Mouse (Mus musculus) retina, postnatal 7 days (tissue): Measurements from ENCODE around the gene Nxf1.
"Not testable (repeated sequence)": the region's sequence is repeated elsewhere in the genome, so short reads cannot be mapped to it uniquely, and the experiment has no call there.

Experiments
- DNase-seq: peaks from one replicate; pipeline ENCODE4 v3.0.0-alpha.2; 2012; ENCODE audit warnings: low read depth, low spot score

Nxf1 gene

DNA sequence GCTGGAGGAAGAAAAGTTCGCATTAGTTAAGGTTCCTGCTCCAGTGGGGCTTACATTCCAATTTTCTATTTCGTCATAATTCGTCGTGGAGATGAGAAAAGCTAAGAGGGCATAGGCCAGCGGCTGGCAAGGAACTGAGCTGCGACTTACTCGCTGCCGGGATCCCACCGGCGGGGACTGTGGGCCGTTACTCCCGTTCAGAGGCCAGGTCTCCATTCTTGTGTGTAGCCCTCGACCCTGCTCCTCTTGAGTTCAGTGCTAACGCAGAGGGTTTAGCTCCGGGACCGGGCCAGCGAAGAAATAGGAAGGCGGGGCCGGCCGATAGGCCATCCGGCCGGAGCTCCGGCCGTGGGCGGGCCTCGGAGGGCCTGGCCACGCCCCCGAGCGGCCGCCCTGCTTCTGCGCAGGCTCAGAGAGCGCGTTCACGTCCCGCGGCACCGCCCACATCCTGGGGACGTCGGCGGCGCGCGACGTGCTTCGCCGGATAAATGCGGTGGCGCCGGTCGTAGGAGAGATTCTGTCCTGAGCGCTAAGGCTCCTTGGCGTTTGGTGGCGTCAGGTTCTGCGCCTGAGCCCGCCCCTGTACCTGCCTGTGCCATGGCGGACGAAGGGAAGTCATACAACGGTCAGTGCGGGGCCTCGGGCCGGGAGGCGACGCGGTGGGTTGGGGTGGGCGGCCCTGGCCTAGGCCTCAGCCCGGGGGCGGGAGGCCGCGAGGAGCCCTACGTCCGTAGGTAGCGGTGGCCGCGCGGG lies at the start of gene Nxf1:
TSS of gene Nxf1 (plus strand) at position 439 of the 753 bp plus-strand sequence.
- DNase-seq = peak; percentile 90

DNA sequence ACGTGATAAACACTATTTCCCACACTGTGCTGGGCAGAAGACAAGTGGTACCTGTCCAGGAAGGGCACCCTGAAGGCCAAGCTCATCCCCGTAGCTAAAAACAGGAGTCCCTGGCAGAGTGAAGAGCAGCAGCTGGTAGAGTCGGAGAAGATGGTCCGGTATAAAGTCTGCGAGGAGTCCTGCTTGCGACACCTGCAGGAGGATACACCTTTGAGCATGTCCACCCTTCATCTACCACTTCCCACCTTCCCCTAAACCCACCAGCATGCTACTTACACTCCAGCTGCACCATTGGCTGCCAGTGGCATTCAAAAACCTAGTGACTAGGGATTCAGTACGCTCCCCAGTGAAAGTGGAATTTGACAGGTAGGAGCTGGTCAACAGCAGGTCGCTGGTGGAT lies 47.9 kb upstream of the Nxf1 start:
- DNase-seq = no peak

DNA sequence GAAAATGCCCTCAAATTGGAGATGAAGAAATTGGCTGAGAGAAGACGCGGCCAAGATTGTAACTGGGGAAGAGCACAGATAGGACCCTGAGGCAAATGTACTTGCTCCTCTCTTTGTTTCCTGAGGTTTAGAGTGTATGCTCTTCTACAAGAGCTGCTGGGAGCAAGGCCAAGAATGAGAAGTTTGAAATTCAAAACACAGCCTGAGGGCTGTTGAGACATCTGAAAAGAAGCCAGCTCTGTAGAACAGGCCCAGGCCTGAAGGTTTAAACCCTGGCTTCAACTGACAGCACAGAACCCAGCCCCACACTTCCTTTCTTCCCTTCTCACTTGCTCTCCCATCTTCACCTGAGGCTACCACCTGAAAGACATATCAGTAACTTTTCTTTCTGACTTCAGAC lies 46.8 kb upstream of the Nxf1 start:
- DNase-seq = no peak

DNA sequence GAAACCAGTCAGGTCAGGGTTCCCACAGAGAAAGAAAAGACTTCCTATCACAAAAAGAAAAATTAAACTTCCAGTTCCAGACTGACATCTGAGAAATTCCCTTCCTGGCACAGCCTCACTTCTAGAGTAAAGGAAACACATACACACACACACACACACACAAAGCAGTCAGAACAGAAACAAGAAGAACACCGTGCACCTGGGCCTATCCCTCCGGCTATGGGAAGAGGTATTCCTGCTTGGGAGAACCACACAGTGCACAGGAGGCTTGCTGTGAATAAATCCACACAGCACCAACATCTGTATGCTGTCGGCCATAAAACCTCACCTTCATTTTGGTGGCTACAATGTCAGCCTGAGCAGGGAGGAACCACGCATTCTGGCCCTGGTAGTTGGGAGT lies 45.4 kb upstream of the Nxf1 start:
- DNase-seq = no peak

DNA sequence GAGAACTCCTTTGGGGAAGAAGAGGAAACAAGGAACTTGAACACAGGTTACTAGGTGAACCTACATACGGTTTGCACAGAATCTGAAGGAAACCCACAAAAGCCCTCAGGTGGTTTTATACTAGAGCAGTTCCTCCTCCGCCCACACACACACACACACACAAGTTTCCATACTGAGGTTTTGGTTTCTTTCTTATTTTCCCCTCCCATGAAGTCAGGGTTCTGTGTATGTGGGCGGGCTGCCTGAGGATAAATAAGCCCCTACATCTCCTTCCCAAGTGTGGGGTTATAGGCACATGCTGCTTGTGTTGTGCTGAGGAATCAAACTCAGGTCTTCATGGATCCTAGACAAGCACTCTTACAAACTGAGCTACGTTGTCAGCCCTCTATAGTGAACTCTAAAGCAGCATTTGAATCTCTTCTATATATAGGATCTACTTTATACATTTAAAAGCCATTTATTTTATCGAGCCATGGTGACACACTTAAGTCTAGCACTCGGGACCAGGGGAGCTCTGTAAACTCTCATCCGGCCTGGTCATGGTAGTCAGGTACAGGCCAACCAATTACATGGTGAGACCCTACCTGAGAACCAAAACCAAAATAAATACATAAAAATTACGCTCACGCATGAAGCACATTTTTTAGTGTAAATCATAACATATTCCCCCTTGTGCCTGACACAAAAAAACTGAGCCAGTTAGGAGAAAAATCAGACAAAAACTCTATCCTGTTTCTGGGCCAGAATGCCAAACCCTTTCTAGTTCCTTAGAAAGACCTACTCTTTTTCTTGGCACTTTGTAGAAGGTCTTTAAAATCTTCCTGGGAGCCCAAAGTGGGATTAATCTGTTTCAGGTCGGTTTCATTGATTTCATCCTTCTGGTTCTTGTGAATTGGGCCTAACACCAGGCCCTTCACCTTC lies 44.7 kb upstream of the Nxf1 start:
- no peak for DNase-seq

DNA sequence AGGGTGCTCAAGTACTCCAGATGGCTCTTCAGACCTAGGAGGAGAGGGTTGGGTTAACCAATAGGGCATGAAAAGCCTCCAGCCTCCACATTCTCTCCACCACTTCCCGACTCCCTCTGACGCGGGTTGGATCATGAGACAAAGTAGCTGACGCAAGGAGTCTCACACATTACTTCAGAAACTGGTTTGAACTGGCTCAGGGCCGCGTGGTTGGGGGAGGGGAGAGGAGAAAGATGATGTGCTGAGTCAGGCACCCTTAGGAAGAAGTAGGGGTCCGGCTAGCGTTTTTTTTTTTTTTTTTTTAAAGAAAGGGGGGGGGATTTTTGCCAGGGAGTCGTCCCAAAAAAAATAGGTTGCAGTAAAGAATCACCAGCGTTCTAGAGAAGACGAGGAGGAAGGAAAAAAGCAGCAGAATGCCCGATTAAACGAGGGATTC lies 44.0 kb upstream of the Nxf1 start:
- peak; percentile 62 for DNase-seq

DNA sequence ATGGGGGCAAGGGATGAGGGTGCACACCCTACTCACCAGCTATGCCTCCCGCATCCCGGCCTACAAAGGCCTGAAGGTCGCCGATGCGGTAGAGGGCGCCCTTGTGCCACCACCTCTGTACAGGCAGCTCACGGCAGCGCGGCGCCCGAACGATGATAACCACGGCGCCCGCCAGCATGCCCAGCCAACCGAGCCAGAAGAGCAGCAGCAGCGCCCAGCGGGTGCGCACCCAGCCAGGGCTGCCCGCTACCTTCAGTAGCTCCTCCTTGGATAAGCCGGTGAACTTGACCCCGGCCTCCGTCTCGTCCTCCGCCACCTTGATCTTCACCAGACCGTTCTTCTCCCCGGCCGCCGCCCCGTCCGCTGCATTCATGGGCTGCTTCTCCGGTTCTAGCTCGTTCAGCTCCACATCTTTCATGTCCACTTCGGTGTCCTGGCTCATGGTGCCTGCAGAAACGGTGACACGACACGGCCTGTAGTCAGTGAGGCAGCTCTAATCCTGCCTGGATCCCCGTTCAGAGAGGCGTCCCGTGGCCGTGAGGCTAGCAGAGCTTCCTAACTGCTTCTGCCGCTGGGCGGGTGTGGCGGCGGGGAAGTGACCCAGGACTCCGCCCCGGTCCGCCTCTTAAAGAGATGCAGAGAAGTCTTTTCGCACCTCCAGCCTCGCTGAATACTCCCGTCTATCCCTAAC lies 43.4 kb upstream of the Nxf1 start:
- peak; percentile 79 for DNase-seq

DNA sequence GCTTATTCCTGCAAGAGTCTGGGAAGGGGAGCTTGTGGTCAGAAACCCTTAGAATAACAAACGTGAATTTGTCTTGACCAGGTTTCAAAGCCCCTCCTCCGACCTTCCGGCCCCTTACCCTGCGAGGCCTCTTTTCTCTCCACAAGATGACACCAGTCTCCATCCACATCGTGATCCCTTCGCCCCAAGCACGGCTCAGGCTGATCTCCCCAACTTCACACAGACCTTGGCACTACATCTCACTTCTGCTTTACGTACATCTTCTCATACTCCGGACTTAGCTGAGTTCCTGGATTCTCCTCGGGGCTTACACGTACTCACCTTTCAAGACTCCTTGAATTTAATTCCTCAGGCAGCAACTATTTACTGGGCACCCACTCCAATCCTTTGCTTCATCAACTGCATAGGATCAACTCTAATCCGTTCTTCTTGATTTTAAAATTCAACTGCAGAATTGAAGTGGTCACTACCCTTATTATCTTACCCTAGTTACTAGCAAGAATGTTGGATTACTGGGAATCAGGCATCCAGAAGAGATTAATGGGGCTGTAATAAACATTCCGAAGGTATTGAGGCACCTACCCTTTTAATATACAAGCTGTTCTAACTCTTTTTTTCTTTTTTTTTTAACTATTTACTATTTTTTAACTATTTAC lies 42.7 kb upstream of the Nxf1 start:
- DNase-seq = no peak

DNA sequence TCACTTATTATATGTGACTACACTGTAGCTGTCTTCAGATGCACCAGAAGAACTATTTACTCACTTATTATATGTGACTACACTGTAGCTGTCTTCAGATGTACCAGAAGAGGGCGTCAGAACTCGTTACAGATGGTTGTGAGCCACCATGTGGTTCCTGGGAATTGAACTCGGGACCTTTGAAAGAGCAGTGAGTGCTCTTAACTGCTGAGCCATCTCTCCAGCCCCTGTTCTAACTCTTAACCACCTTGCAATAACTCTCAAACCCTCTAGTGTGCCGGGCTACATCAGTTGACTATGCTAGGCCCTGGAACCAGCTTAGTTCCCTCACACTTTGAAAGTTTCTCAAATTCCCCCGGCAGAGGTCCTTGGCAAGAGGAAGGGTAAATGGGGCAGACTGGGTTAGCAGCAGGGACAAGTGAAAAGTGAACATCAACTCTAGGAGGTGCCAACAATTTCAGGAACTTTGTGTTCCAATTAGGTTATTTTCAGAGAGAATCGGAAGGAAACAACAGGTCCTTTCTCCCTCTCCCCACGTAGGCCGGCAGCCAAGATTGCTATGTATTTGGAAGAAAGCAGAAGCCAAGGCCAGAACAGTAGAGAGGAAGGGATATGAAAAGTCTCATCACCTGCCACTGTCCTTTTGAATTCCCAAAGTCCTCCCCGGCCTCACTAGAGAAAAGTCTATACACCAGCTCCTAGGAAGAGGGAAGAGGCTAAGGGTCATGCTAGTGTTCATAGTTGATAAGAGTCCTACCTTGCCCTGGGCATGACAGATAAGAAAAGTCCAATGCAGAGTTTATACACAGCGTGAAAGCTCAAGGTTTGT lies 42.0 kb upstream of the Nxf1 start:
- no peak for DNase-seq

DNA sequence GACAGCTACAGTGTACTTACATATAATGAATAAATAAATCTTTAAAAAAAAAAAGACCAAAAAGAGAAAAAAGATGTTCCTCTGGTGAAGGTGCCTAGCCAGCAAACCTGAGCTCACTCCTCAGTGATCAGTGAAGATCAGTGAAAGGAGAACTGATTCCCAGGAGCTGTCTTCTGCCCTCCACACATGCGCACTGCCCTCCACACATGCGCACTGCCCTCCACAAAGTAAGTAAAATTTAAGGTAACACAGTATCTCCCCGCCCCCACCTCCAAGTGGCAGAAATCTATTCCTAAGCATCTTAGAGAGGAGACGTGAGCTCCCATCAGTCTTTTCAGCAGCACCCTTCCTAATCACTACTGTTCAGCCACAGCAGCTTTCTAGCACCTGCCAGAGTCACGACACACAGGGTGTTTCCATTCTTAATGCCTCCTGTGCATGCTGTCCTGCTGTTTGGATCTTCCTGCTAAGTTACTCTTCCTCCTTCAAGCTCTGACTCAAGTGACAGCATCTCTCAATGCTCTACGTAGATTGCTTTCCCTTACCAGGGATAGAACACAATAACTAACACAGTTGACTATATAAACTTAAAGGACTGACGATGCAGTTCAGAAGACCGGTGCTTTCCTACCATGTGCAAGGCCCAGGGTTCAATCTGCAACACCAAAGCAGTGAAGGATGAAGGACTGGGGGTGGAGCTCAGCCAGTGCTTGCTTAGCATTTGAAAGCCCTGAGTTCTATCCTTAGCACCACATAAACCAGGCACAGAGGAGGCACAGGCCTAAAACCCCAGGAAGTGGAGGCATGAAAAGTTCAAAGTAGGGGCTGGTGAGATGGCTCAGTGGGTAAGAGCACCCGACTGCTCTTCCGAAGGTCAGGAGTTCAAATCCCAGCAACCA lies 40.8 kb upstream of the Nxf1 start:
- no peak for DNase-seq

DNA sequence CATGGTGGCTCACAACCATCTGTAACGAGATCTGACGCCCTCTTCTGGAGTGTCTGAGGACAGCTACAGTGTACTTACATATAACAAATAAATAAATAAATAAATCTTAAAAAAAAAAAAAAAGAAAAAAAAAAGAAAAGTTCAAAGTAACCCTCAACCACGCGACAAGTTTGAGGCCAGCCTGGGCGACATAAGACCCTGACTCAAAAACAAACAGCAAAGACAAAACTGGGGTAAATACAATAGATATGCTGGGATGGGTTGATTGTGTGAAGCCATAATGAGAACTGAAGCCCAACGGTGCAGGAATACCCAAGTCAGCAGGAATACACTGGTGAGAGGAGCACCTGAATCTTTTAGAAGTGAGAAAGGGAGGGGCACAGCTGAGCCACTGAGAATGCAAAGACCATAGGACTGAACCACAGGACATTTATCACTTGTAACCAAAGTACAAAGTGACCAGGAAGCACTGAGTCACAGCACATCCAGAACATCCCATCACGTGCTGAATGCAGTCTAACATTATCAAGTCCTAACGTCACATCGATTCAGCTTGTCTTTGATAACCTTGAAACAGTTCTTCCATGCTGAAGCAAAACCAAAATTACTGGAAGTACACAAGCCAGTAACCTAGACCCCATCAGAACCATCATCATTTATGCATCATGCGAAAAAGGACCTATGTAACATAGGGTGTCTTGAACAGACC lies 40.0 kb upstream of the Nxf1 start:
- DNase-seq = no peak

DNA sequence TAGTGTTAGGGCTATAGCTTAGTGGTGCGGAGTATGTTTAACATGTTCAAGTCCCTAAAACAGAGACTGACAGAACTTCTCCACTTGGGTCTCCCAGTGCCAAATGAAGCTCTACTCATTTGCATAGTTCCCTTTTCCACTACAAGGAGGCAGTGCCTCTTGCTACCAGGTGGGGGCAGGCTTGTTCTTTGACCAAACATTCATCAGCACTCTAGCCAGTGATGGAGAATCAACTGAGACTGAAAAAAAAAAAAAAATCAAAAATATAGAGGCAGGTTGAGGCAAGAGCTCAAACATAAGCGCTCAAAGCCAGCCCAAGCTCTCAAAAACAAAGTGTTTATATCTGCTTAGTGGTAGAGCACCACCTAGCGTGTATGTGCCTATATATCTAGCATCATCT lies 38.5 kb upstream of the Nxf1 start:
- DNase-seq = peak; percentile 49

DNA sequence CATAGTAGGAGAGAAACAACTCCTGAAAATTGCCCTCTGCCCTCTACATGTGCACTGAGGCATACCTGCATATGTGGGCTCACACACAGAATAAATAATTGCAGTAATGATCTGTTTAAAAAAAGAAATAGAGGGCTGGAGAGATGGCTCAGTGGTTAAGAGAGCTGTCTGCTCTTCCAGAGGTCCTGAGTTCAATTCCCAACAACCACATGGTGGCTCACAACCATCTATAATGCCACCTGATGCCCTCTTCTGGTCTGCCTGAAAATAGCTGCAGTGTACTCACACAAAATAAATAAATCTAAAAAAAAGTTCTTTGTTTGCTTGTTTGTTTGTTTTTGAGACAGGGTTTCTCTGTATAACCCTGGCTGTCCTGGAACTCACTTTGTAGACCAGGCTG lies 37.8 kb upstream of the Nxf1 start:
- not testable (repeated sequence) for DNase-seq

DNA sequence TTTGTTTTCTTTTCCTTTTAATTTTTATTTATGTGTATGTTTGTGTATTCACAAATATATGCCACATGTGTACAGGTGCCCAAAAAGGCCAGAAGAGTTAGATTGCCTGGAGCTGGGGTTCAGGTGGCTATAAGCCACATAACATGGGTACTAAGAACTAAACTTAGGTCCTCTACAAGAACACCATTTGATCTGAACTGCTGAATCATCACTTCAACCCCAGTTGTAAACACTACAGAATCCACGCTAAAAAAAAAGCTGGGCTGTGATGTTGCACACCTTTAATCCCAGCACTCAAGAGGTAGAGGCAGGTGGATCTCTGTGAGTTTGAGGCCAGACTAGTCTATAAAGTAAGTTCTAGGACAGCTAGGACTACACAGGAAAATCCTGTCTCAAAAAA lies 35.5 kb upstream of the Nxf1 start:
- DNase-seq = no peak

DNA sequence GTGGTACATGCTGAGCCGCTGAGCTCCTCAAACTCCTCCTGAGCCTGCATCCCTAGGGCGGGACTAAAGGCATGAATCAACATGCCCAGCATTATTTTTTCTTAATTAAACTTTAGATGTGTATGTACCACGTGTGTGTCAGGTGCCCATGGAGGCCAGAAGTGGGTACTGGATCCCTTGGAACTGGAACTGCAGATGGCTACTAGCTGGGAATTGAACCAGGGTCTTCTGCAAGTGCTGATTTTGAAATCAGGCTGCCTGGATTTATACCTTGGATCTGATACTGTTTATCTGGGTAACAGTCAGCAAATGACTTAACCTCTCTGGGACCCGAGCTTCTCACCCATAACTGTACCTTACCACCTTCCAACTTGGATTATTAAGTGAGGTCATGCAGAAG lies 34.9 kb upstream of the Nxf1 start:
- no peak for DNase-seq

DNA sequence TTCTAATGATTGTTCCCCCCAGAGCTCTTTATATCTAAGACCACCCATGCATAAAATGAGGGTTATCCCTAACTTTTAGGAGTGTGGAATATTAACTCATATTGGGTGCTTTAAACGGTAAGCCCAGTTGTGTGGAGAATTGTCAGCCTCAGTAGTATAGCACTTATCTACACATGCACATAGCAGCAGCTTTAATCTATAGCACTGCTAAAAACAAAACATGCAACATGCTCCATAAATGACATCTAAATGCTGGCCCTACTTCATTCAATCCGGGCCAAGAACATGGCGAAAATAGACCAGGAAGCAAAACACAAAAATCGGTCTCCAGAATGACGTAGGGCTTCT lies 34.3 kb upstream of the Nxf1 start:
- no peak for DNase-seq

DNA sequence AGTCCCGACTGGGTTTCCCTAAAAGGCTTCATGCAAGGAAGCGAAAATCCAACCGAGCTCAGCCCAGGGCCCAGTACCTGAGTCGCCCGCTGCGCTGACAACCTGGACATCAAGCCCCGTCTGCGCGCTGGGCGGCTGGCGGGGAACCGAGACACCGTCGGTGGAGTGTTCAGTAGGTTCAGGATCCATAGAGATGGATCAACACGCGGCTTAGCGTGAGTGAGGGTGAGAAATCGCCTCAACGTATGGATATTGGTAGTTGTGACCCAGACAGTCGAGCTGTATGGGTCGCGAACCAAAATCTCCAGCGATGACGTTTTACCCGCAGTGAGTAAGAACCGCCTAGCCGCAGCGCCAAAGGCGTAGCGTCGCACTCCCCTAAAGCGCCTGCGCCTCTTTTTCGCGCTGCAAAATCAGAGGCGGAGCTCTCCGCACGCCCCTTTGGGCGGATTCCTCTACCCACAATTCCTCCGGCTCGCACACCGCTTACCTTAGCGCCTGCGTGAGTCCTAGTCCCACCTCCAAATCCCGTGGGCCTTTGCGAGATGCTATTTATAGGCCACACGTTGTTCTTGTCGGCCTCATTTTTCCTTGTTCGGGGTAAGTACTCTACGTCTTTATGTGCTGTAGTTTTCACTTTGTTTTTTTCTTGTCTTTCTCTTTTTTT lies 33.8 kb upstream of the Nxf1 start, which contains the start of gene Slc3a2:
TSS of gene Slc3a2 (minus strand) at position 463 of the 667 bp plus-strand sequence.
- peak; percentile 94 for DNase-seq

DNA sequence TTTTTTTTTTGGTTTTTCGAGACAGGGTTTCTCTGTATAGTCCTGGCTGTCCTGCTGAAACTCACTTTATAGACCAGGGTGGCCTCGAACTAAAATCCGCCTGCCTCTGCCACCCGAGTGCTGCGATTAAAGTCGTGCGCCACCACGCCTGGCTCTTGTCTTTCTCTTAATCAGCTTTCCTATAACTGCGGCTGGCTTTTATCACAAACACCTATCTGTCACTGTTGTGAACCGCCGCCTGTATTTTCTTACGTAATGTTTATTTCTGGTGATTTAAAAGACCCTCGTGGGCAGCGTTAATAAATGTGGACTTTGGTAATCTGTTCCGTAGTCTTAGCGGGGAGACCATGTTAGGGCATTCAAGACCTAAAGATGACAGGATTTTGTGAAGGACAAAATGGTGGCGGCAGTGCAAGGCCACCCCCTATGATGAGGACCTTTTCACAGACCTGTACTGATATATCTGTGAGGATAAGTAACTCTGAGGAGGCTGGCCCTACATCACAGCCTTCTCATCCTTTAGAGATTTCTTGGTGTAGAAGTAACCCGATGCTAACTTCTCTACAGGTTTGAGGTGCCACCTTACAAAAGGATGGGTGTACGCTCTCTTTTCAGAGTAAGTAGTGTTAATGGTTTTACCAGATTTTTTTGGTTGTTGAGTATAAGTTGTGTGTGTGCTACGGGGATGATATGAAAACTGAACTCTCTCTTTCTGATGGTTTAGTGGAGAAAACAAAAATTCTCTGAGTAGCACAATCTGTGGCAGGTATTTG lies 33.1 kb upstream of the Nxf1 start:
- DNase-seq = no peak
